In genomic region chr10:75860746-75861145, GRCm38 (mm10) we compare ENCODE assay signal across 9 mouse cellular contexts. TPM values are rescaled to one million over a fixed set of nuclear protein-coding genes. Genes with fewer than 3 reads are reported as not detected.
A peak's percentile ranks its signal among the peaks of the same experiment; 100 is the strongest.
DNase-seq lines count a peak whose midpoint lies in the region; ATAC-seq and TF ChIP-seq lines count a peak whose summit lies in the region.
"Had no signal": no experiment of that assay in that cellular context is flagged by ENCODE, and none has a peak within 500 bp of the region (broad histone marks: within the 10 kb centered on the region; RNA-seq: fewer than 3 reads in every experiment).

No protein-coding gene starts in this region.

- 0 out of 2 replicates have a peak, but pooled peaks cover under 1% of the 10 kb centered on the region for H3K27me3 ChIP-seq in G1E (ENCODE audit: insufficient read depth, low read length)
- no peaks in the 10 kb centered on the region for H3K27me3 ChIP-seq in forebrain, embryonic 13.5 days
- no peaks in the 10 kb centered on the region for H3K27me3 ChIP-seq in kidney, postnatal 0 days (ENCODE audit: insufficient read depth, low read length)
- H3K27me3 ChIP-seq in neural tube, embryonic 14.5 days (ENCODE audit: control insufficient read depth, insufficient read depth, low read length): no peaks in the 10 kb centered on the region

- H3K4me3 ChIP-seq in gastrocnemius, adult 2 months: no peak overlapping the region
- H3K4me3 ChIP-seq in G1E (ENCODE audit: low read depth, low read length): peak overlapping the region; percentile 91; the same call in 1 of the 2 replicates
- H3K4me3 ChIP-seq in forebrain, embryonic 13.5 days: no peak overlapping the region
- no peak overlapping the region for H3K4me3 ChIP-seq in kidney, postnatal 0 days (replicated peaks; ENCODE audit: low read depth, low read length)
- H3K4me3 ChIP-seq in neural tube, embryonic 14.5 days (ENCODE audit: low read depth, low read length): no peak overlapping the region

- intact Hi-C loops in gastrocnemius, adult 2 months (cut with DNase I): no loop called here

- TF ChIP-seq CTCF in gastrocnemius, adult 2 months (IDR thresholded peaks at IDR 0.05): no peak
- TF ChIP-seq CTCF in G1E (IDR thresholded peaks at IDR 0.05; ENCODE audit: low read depth, low read length): no peak
- no peak for TF ChIP-seq CTCF in kidney, postnatal 0 days (IDR thresholded peaks at IDR 0.05; ENCODE audit: low read depth)

- peak overlapping the region; percentile 90; the same call in 1 of the 2 replicates for H3K9ac ChIP-seq in forebrain, embryonic 13.5 days
- H3K9ac ChIP-seq in kidney, postnatal 0 days (ENCODE audit: low read depth, low read length): no peak overlapping the region
- H3K9ac ChIP-seq in neural tube, embryonic 14.5 days (replicated peaks; ENCODE audit: low read depth, low read length): no peak overlapping the region; the same call in 1 of the 2 replicates

- H3K9me3 ChIP-seq in G1E (replicated peaks): peaks cover 13% of the 10 kb centered on the region
- no peaks in the 10 kb centered on the region for H3K9me3 ChIP-seq in forebrain, embryonic 13.5 days (replicated peaks)
- H3K9me3 ChIP-seq in kidney, postnatal 0 days (replicated peaks; ENCODE audit: low read length): no peaks in the 10 kb centered on the region
- H3K9me3 ChIP-seq in neural tube, embryonic 14.5 days (ENCODE audit: control insufficient read depth, low read length): no peaks in the 10 kb centered on the region

- DNase-seq in gastrocnemius, adult 2 months: no peak
- no peak for DNase-seq in gastrocnemius, postnatal 4 days (ENCODE audit: low spot score in 2 of 2)
- DNase-seq in G1E (ENCODE audit: low spot score) (no peak), adipocyte (ENCODE audit: low spot score) (no peak)
- DNase-seq in kidney, postnatal 0 days (ENCODE audit: low spot score): no peak
- DNase-seq in gastrocnemius, adult 18-20 months (ENCODE audit: low spot score): no peak

- H3K36me3 ChIP-seq in G1E (replicated peaks): peaks cover 35% of the 10 kb centered on the region
- peaks cover 21% of the 10 kb centered on the region for H3K36me3 ChIP-seq in forebrain, embryonic 13.5 days (ENCODE audit: poor library complexity, severe bottlenecking)
- peaks cover 5% of the 10 kb centered on the region; the same call in 1 of the 2 replicates for H3K36me3 ChIP-seq in kidney, postnatal 0 days (ENCODE audit: insufficient read depth, low read length)
- H3K36me3 ChIP-seq in neural tube, embryonic 14.5 days (ENCODE audit: control insufficient read depth, insufficient read depth, low read length): peaks cover 7% of the 10 kb centered on the region

- peak overlapping the region; percentile 78 for H3K4me2 ChIP-seq in forebrain, embryonic 13.5 days
- H3K4me2 ChIP-seq in kidney, postnatal 0 days (ENCODE audit: low read length): peak overlapping the region; percentile 79; the same call in 1 of the 2 replicates
- peak overlapping the region; percentile 74; the same call in 1 of the 2 replicates for H3K4me2 ChIP-seq in neural tube, embryonic 14.5 days (ENCODE audit: low read depth, low read length)

- peak overlapping the region; percentile 90 for H3K27ac ChIP-seq in gastrocnemius, adult 2 months
- peak overlapping the region; percentile 93 for H3K27ac ChIP-seq in forebrain, embryonic 13.5 days
- peak overlapping the region; percentile 95 for H3K27ac ChIP-seq in kidney, postnatal 0 days
- H3K27ac ChIP-seq in neural tube, embryonic 14.5 days (ENCODE audit: low read depth, low read length): peak overlapping the region; percentile 93

- peaks cover 34% of the 10 kb centered on the region for H3K4me1 ChIP-seq in G1E (ENCODE audit: insufficient read depth, low read depth, low read length)
- H3K4me1 ChIP-seq in forebrain, embryonic 13.5 days: peaks cover 39% of the 10 kb centered on the region
- peaks cover 11% of the 10 kb centered on the region; the same call in 1 of the 2 replicates for H3K4me1 ChIP-seq in kidney, postnatal 0 days (replicated peaks; ENCODE audit: insufficient read depth, low read length)
- peaks cover 8% of the 10 kb centered on the region; the same call in 1 of the 2 replicates for H3K4me1 ChIP-seq in neural tube, embryonic 14.5 days (ENCODE audit: control insufficient read depth, insufficient read depth, low read length)

- no peak for ATAC-seq in G1E (ENCODE audit: extremely low read depth, insufficient number of reproducible peaks, low FRiP score, poor library complexity, severe bottlenecking)
- ATAC-seq in forebrain, embryonic 13.5 days: no peak
- no peak for ATAC-seq in kidney, postnatal 0 days (replicated peaks; ENCODE audit: low FRiP score, low read depth)
- no peak for ATAC-seq in neural tube, embryonic 14.5 days (ENCODE audit: low read depth)

- 19% methylated on average over 7 of the region's 7 CpGs for WGBS in forebrain, embryonic 13.5 days
- 54% methylated on average over 7 of the region's 7 CpGs for WGBS in kidney, postnatal 0 days
- 45% methylated on average over 7 of the region's 7 CpGs for WGBS in neural tube, embryonic 14.5 days

RNA-seq across cellular contexts. Expression of gene Mif, which starts 0.7 kb away (rescaled TPM):
- 100 to 1,000 TPM; 147 to 168 TPM for total RNA-seq in gastrocnemius, adult 2 months (2021)
- 100 to 1,000 TPM; 164 TPM for total RNA-seq in gastrocnemius, postnatal 4 days (2021)
- total RNA-seq in G1E (2014; fragmentation: Nextera tagmentation): 554 and 596 TPM in 2 replicates
- total RNA-seq in G1E (2017): 1,557 and 1,874 TPM in 2 replicates
- polyA plus RNA-seq in G1E (2012): 5,079 and 5,707 TPM in 2 replicates
- 1,962 and 1,979 TPM in 2 replicates for polyA plus RNA-seq in forebrain, embryonic 13.5 days (2015; fragmentation: Nextera tagmentation; extraction: Ambion mirVana)
- 1,473 and 1,501 TPM in 2 replicates for polyA plus RNA-seq in kidney, postnatal 0 days (2015; fragmentation: Nextera tagmentation; extraction: Ambion mirVana)
- 1,682 and 1,948 TPM in 2 replicates for polyA plus RNA-seq in neural tube, embryonic 14.5 days (2014; fragmentation: Nextera tagmentation; extraction: Ambion mirVana)
- total RNA-seq in gastrocnemius, adult 18-20 months (2021): 100 to 1,000 TPM; 150 to 158 TPM

RNA-seq across cellular contexts. Expression of gene Gstt2, which starts 23.5 kb away (rescaled TPM):
- total RNA-seq in gastrocnemius, adult 2 months (2021): 1 to 10 TPM; 2.3 to 4.2 TPM
- total RNA-seq in gastrocnemius, postnatal 4 days (2021): 1 to 10 TPM; 7.6 to 9.2 TPM
- total RNA-seq in G1E (2014; fragmentation: Nextera tagmentation): 49.2 and 57.0 TPM in 2 replicates
- total RNA-seq in G1E (2017): 68.9 and 87.8 TPM in 2 replicates
- polyA plus RNA-seq in G1E (2012): 8.7 and 12.2 TPM in 2 replicates
- polyA plus RNA-seq in forebrain, embryonic 13.5 days (2015; fragmentation: Nextera tagmentation; extraction: Ambion mirVana): 4.0 and 4.4 TPM in 2 replicates
- 125 and 129 TPM in 2 replicates for polyA plus RNA-seq in kidney, postnatal 0 days (2015; fragmentation: Nextera tagmentation; extraction: Ambion mirVana)
- polyA plus RNA-seq in neural tube, embryonic 14.5 days (2014; fragmentation: Nextera tagmentation; extraction: Ambion mirVana): 4.3 and 7.5 TPM in 2 replicates
- 1 to 10 TPM; 2.6 to 3.4 TPM for total RNA-seq in gastrocnemius, adult 18-20 months (2021)

RNA-seq across cellular contexts. Expression of gene Derl3, which starts 32.5 kb away (rescaled TPM):
- total RNA-seq in gastrocnemius, adult 2 months (2021): under 1 TPM in 1 of 2 experiments, not detected in 1; 0.45 TPM
- total RNA-seq in gastrocnemius, postnatal 4 days (2021): 1 to 10 TPM in 1 of 2 experiments, under 1 TPM in 1; 0.96 to 1.0 TPM
- not detected in 2 replicates for total RNA-seq in G1E (2014; fragmentation: Nextera tagmentation)
- total RNA-seq in G1E (2017): 0.22 TPM in 1 of 2 replicates, not detected in the other
- not detected in 2 replicates for polyA plus RNA-seq in G1E (2012)
- 1.8 and 3.1 TPM in 2 replicates for polyA plus RNA-seq in forebrain, embryonic 13.5 days (2015; fragmentation: Nextera tagmentation; extraction: Ambion mirVana)
- polyA plus RNA-seq in kidney, postnatal 0 days (2015; fragmentation: Nextera tagmentation; extraction: Ambion mirVana): 2.8 and 3.3 TPM in 2 replicates
- 1.9 and 2.0 TPM in 2 replicates for polyA plus RNA-seq in neural tube, embryonic 14.5 days (2014; fragmentation: Nextera tagmentation; extraction: Ambion mirVana)
- under 1 TPM in 1 of 2 experiments, not detected in 1; 0.38 TPM for total RNA-seq in gastrocnemius, adult 18-20 months (2021)

RNA-seq across cellular contexts. Expression of gene Gstt4, which starts 38.4 kb away (rescaled TPM):
- total RNA-seq in gastrocnemius, adult 2 months (2021): not detected
- total RNA-seq in gastrocnemius, postnatal 4 days (2021): not detected
- total RNA-seq in G1E (2014; fragmentation: Nextera tagmentation) (not detected in 2 replicates), G1E (2017) (not detected in 2 replicates)
- polyA plus RNA-seq in G1E (2012): not detected in 2 replicates
- not detected in 2 replicates for polyA plus RNA-seq in forebrain, embryonic 13.5 days (2015; fragmentation: Nextera tagmentation; extraction: Ambion mirVana)
- polyA plus RNA-seq in kidney, postnatal 0 days (2015; fragmentation: Nextera tagmentation; extraction: Ambion mirVana): not detected in 2 replicates
- not detected in 2 replicates for polyA plus RNA-seq in neural tube, embryonic 14.5 days (2014; fragmentation: Nextera tagmentation; extraction: Ambion mirVana)
- not detected for total RNA-seq in gastrocnemius, adult 18-20 months (2021)
- polyA plus RNA-seq: frontal cortex, adult 2 months had no signal

Comparison
In these comparisons a context has a peak if more than half of its experiments do, and no peak if none do; other contexts are left out.
1. RNA of gene Gstt2, which starts 23.5 kb away (total RNA-seq): 49.2 to 87.8 TPM in G1E; 7.6 to 9.2 TPM in gastrocnemius, postnatal 4 days, 2.3 to 4.2 TPM in gastrocnemius, adult 2 months and 2.6 to 3.4 TPM in gastrocnemius, adult 18-20 months; every median in the first group is over 4 times any median in the second.
2. Peak in every context shown above with its lines, with median percentiles within 50 percentile points of each other: H3K27ac ChIP-seq and H3K4me2 ChIP-seq.